Mouse (Mus musculus) lung, postnatal 0 days (tissue): ENCODE results near the gene Efnb2. TPM values are rescaled to one million over a fixed set of nuclear protein-coding genes. Genes with fewer than 3 reads are reported as not detected.

ENCODE experiments used
- ATAC-seq: fragments of 200-750 bp; cut with Nextera tagmentation; 2 replicates; pipeline ENCODE4 v1.8.0; 2017; ENCODE audit warnings: moderate library complexity
- DNase-seq: peaks from one replicate; pipeline ENCODE4 v3.0.0-alpha.2; 2016; ENCODE audit warnings: low spot score
- H3K27ac ChIP-seq: fragments of 300-500 bp; sonication (generic); 2 replicates; pipeline ENCODE4 v1.5.1; 2014; ENCODE audit warnings: antibody characterized with exemption, mild to moderate bottlenecking, low read length, mixed read lengths
- H3K27me3 ChIP-seq: fragments of 300-500 bp; sonication (generic); replicated peaks from 2 replicates; pipeline ENCODE4 v1.6.1; 2014; ENCODE audit warnings: low read length, mixed read lengths; ENCODE audit not compliant: insufficient read depth
- H3K36me3 ChIP-seq: fragments of 300-500 bp; sonication (generic); 2 replicates; pipeline ENCODE4 v1.6.1; 2014; ENCODE audit warnings: low read length, mixed read lengths; ENCODE audit not compliant: insufficient read depth
- H3K4me1 ChIP-seq: fragments of 300-500 bp; sonication (generic); 2 replicates; pipeline ENCODE4 v1.6.1; 2014; ENCODE audit warnings: antibody characterized with exemption, low read depth, low read length, mixed read lengths; ENCODE audit not compliant: insufficient read depth
- H3K4me2 ChIP-seq: fragments of 300-500 bp; sonication (generic); replicated peaks from 2 replicates; pipeline ENCODE4 v1.6.1; 2014; ENCODE audit warnings: low read depth, mild to moderate bottlenecking, low read length, moderate library complexity, mixed read lengths
- H3K4me3 ChIP-seq: fragments of 300-500 bp; sonication (generic); 2 replicates; pipeline ENCODE4 v1.5.1; 2014; ENCODE audit warnings: low read depth, low read length
- H3K9ac ChIP-seq: fragments of 300-500 bp; sonication (generic); replicated peaks from 2 replicates; pipeline ENCODE4 v1.6.1; 2014; ENCODE audit warnings: low read depth, mild to moderate bottlenecking
- H3K9me3 ChIP-seq: fragments of 300-500 bp; sonication (generic); 2 replicates; pipeline ENCODE4 v1.6.1; 2016; ENCODE audit warnings: low read length, mixed read lengths
- CTCF ChIP-seq: IDR thresholded peaks from 2 replicates; pipeline ENCODE4 v1.5.1; 2016; ENCODE audit warnings: antibody characterized with exemption, mild to moderate bottlenecking
- EP300 ChIP-seq: IDR thresholded peaks from 2 replicates; pipeline ENCODE4 v1.6.1; 2016; ENCODE audit warnings: antibody characterized with exemption, mild to moderate bottlenecking, control low read depth
- WGBS: fragments of 180-500 bp; shearing (Covaris S2); extraction: QIAGEN DNeasy Blood & Tissue Kit; methylation state at CpG from one replicate; pipeline ENCODE4 v1.1.7; 2014; 5-methylcytosine and 5-hydroxymethylcytosine counted together
- microRNA-seq: library from miRNA; unstranded; fragments of <30 nt; microRNA quantifications from one replicate; pipeline ENCODE4, GENCODE M21; 2016
- polyA plus RNA-seq: library from polyadenylated mRNA; unstranded; fragments of >200 nt; fragmentation: Nextera tagmentation; extraction: Ambion mirVana; gene quantifications from 2 replicates; pipeline ENCODE4 v1.2.1, GENCODE M21; 2015

Efnb2 gene
- polyA plus RNA-seq, 1 experiment from 2014 or later, result 26.7 TPM

GRCm38 (mm10) chr8:8571625-8572215 lies 89.3 kb downstream of the Efnb2 start:
- Histone ChIP-seq H3K4me2 (no peak overlapping the region), H3K27me3 (no peaks in the 10 kb centered on the region), H3K9ac (no peak overlapping the region), H3K4me3 (no peak overlapping the region), H3K9me3 (no peaks in the 10 kb centered on the region), H3K4me1 (no peaks in the 10 kb centered on the region), H3K27ac (no peak overlapping the region), H3K36me3 (no peaks in the 10 kb centered on the region)
- TF ChIP-seq EP300, result no peak
- no peak for TF ChIP-seq CTCF
- 59% methylated on average over 7 of the region's 7 CpGs for WGBS
- ATAC-seq (no peak), DNase-seq (no peak)

GRCm38 (mm10) chr8:8569280-8569679 lies 91.8 kb downstream of the Efnb2 start:
- H3K36me3 ChIP-seq, result no peaks in the 10 kb centered on the region
- no peaks in the 10 kb centered on the region for H3K27me3 ChIP-seq
- no peak overlapping the region for H3K27ac ChIP-seq
- no peaks in the 10 kb centered on the region for H3K4me1 ChIP-seq
- no peak overlapping the region for H3K4me3 ChIP-seq
- TF ChIP-seq CTCF, result no peak
- no peak for TF ChIP-seq EP300
- 81% methylated on average over 10 of the region's 10 CpGs for WGBS
- H3K9me3 ChIP-seq, result no peaks in the 10 kb centered on the region
- no peak overlapping the region for H3K4me2 ChIP-seq
- ATAC-seq (no peak), DNase-seq (no peak)
- H3K9ac ChIP-seq, result no peak overlapping the region

GRCm38 (mm10) chr8:8568215-8568773 lies 92.7 kb downstream of the Efnb2 start:
- 89% methylated on average over 9 of the region's 9 CpGs for WGBS
- no peak overlapping the region for H3K4me3 ChIP-seq
- H3K27ac ChIP-seq, result no peak overlapping the region
- no peak overlapping the region for H3K4me2 ChIP-seq
- ATAC-seq (no peak), DNase-seq (no peak)
- no peaks in the 10 kb centered on the region for H3K27me3 ChIP-seq
- H3K36me3 ChIP-seq, result no peaks in the 10 kb centered on the region
- TF ChIP-seq CTCF (no peak), EP300 (no peak)
- H3K9ac ChIP-seq, result no peak overlapping the region
- no peaks in the 10 kb centered on the region for H3K9me3 ChIP-seq
- no peaks in the 10 kb centered on the region for H3K4me1 ChIP-seq

Small RNA genes within 50 kb of the gene (microRNA-seq; reads per million reads assigned to microRNA genes)
- gene Mir7654, result 2.7 reads per million, percentile 5 among the genes with 10 or more reads in this experiment

Other genes with a start within 250 kb of the Efnb2 start
- gene Arglu1, start 29.3 kb upstream of the Efnb2 start, polyA plus RNA-seq, result 126 and 139 TPM in 2 replicates